In genomic region chr14:85768301-85768700, GRCm38 (mm10) we compare ENCODE assay signal across 25 mouse cellular contexts.
"Had no signal": no experiment of that assay in that cellular context is flagged by ENCODE, and none has a peak within 500 bp of the region (broad histone marks: within the 10 kb centered on the region; RNA-seq: fewer than 3 reads in every experiment).

No protein-coding gene starts in this region.

- H3K9me3 ChIP-seq: heart, embryonic 13.5 days; heart, embryonic 15.5 days; hindbrain, embryonic 13.5 days; hindbrain, embryonic 15.5 days; kidney, embryonic 15.5 days; limb, embryonic 10.5 days; limb, embryonic 12.5 days had no signal

- DNase-seq: gastrocnemius, postnatal 14 days; gastrocnemius, postnatal 36 days; heart, adult 11 months; heart, adult 2 months; heart, postnatal 14 days; heart, postnatal 36 days; kidney, adult 11 months; kidney, adult 2 months; kidney, adult 9 months; kidney, postnatal 14 days; kidney, postnatal 36 days; layer of hippocampus, adult 9-11 months had no signal

- H3K9ac ChIP-seq: heart, embryonic 13.5 days; heart, embryonic 15.5 days; hindbrain, embryonic 13.5 days; hindbrain, embryonic 15.5 days; kidney, embryonic 15.5 days; limb, embryonic 12.5 days had no signal

- H3K27me3 ChIP-seq: heart, embryonic 13.5 days; heart, embryonic 15.5 days; hindbrain, embryonic 13.5 days; hindbrain, embryonic 15.5 days; kidney, embryonic 15.5 days; limb, embryonic 12.5 days had no signal

- H3K4me2 ChIP-seq: heart, embryonic 11.5 days; heart, embryonic 13.5 days; heart, embryonic 15.5 days; hindbrain, embryonic 13.5 days; hindbrain, embryonic 15.5 days; kidney, embryonic 15.5 days; limb, embryonic 12.5 days had no signal

- H3K4me3 ChIP-seq: heart, adult 2 months; heart, embryonic 13.5 days; heart, embryonic 15.5 days; hindbrain, embryonic 13.5 days; hindbrain, embryonic 15.5 days; kidney, embryonic 15.5 days; left cerebral cortex, adult 2 months; limb, embryonic 10.5 days; limb, embryonic 12.5 days had no signal

- H3K36me3 ChIP-seq: heart, embryonic 13.5 days; heart, embryonic 15.5 days; hindbrain, embryonic 13.5 days; hindbrain, embryonic 15.5 days; kidney, embryonic 15.5 days; limb, embryonic 10.5 days; limb, embryonic 12.5 days had no signal

- ATAC-seq: forebrain, embryonic 16.5 days; hindbrain, postnatal 0 days; intestine, embryonic 16.5 days had no signal

- H3K4me1 ChIP-seq: heart, embryonic 13.5 days; heart, embryonic 15.5 days; hindbrain, embryonic 13.5 days; kidney, embryonic 15.5 days; limb, embryonic 10.5 days; limb, embryonic 12.5 days had no signal

- H3K27ac ChIP-seq: heart, adult 2 months; heart, embryonic 13.5 days; heart, embryonic 15.5 days; hindbrain, embryonic 13.5 days; hindbrain, embryonic 15.5 days; hindbrain, postnatal 0 days; kidney, embryonic 15.5 days; kidney, postnatal 0 days; left cerebral cortex, adult 2 months; limb, embryonic 10.5 days; limb, embryonic 12.5 days had no signal
